ENCODE assay signal across 10 mouse cellular contexts in the genomic region with DNA sequence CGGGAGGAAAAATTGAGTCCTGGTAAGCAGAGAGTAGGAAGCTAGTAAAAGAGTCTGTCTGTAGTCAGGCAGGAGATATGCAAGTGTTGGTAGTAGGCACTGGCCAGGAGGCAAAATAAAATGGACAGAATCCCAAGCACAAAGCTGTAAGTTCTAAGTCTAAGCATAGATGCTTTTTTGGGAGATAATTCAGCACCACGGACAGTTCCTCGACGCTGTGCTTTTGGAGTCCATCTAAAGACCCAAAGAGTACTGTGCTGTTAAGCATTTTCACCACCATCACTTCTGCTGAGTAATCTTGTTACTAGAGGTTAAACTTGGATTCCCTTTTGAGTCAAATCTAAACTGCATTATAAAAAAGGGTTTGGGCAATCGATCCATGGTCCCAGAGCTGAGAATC.
A peak's percentile ranks its signal among the peaks of the same experiment; 100 is the strongest.
DNase-seq lines count a peak whose midpoint lies in the region; ATAC-seq lines count a peak whose summit lies in the region.
"Had no signal": no experiment of that assay in that cellular context is flagged by ENCODE, and none has a peak within 500 bp of the region (broad histone marks: within the 10 kb centered on the region; RNA-seq: fewer than 3 reads in every experiment).

No protein-coding gene starts in this region.

- no peaks in the 10 kb centered on the region for H3K4me1 ChIP-seq in hindbrain, embryonic 11.5 days (replicated peaks; ENCODE audit: control insufficient read depth, insufficient read depth, low read length)
- no peaks in the 10 kb centered on the region for H3K4me1 ChIP-seq in hindbrain, embryonic 12.5 days

- no peaks in the 10 kb centered on the region for H3K9me3 ChIP-seq in hindbrain, embryonic 11.5 days (ENCODE audit: control insufficient read depth, low read length)
- no peaks in the 10 kb centered on the region for H3K9me3 ChIP-seq in hindbrain, embryonic 12.5 days (replicated peaks)

- H3K27ac ChIP-seq in hindbrain, embryonic 11.5 days (ENCODE audit: low read depth, low read length): no peak overlapping the region
- H3K27ac ChIP-seq in hindbrain, embryonic 12.5 days: no peak overlapping the region

- 42% methylated on average over 5 of the region's 5 CpGs for WGBS in hindbrain, embryonic 11.5 days
- WGBS in hindbrain, embryonic 12.5 days: 39% methylated on average over 5 of the region's 5 CpGs

- no peaks in the 10 kb centered on the region for H3K27me3 ChIP-seq in hindbrain, embryonic 11.5 days (ENCODE audit: control insufficient read depth, insufficient read depth, low read length)
- no peaks in the 10 kb centered on the region for H3K27me3 ChIP-seq in hindbrain, embryonic 12.5 days

- ATAC-seq in hindbrain, embryonic 11.5 days (ENCODE audit: low FRiP score): no peak
- no peak for ATAC-seq in hindbrain, embryonic 12.5 days (ENCODE audit: low FRiP score)

- H3K36me3 ChIP-seq in hindbrain, embryonic 11.5 days (ENCODE audit: control insufficient read depth, insufficient read depth, low read length): no peaks in the 10 kb centered on the region
- H3K36me3 ChIP-seq in hindbrain, embryonic 12.5 days: no peaks in the 10 kb centered on the region

- H3K4me2 ChIP-seq in hindbrain, embryonic 11.5 days (replicated peaks; ENCODE audit: low read depth, low read length): no peak overlapping the region
- no peak overlapping the region for H3K4me2 ChIP-seq in hindbrain, embryonic 12.5 days (replicated peaks)

- H3K4me3 ChIP-seq in hindbrain, embryonic 11.5 days (ENCODE audit: low read depth, low read length): no peak overlapping the region
- H3K4me3 ChIP-seq in hindbrain, embryonic 12.5 days: no peak overlapping the region

- peak; percentile 71 for DNase-seq in hindbrain, embryonic 11.5 days (ENCODE audit: low spot score)
- DNase-seq in 416B (ENCODE audit: low read depth) (peak; percentile 12), adipocyte (ENCODE audit: low spot score) (peak; percentile 72)
- DNase-seq in forelimb bud, embryonic 11.5 days (ENCODE audit: low read depth, low spot score): peak; percentile 84
- DNase-seq in frontal cortex, postnatal 10 days (ENCODE audit: low spot score in 2 of 2): no peak
- DNase-seq in gastrocnemius, adult 8-10 months (ENCODE audit: low spot score in 2 of 2): no peak
- no peak for DNase-seq in left cerebral cortex, adult 9 months (ENCODE audit: low spot score in 2 of 2)
- DNase-seq: lung, postnatal 36 days; thymus, postnatal 36 days had no signal

- H3K9ac ChIP-seq in hindbrain, embryonic 11.5 days (ENCODE audit: low read depth, low read length): no peak overlapping the region
- no peak overlapping the region for H3K9ac ChIP-seq in hindbrain, embryonic 12.5 days

Comparison
In these comparisons a context has a peak if more than half of its experiments do, and no peak if none do; other contexts are left out.
1. DNase-seq: peak in hindbrain, embryonic 11.5 days (single experiment), 416B (single experiment), adipocyte (single experiment) and forelimb bud, embryonic 11.5 days (single experiment); none in frontal cortex, postnatal 10 days (0 of 2), gastrocnemius, adult 8-10 months (0 of 2) and left cerebral cortex, adult 9 months (0 of 2).